Mouse (Mus musculus): ENCODE measurements around the gene Cldn34d.

The Cldn34d gene

DNA sequence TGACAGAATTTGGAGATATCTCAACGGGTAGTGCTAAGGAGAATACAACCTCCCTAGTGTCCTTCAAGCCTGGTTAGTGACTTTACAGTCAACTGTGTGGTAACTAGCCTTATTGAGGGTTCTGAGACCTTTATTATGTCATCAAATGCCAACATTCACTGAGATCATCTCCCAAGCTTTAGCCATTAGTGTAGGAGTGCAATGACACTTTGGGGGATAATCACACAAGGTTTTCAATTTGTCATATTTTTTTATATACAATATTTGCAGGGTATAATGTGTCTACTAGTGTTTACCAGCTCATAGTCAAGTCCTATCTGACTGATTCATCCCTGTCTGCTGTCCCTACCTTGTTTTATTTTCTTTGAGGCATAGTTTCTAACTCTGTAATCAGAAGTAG is at the start of gene Cldn34d:
Gene Cldn34d, minus strand, starts transcription at position 101 of the 400 bp plus-strand sequence.
- DNase-seq: no peak

DNA sequence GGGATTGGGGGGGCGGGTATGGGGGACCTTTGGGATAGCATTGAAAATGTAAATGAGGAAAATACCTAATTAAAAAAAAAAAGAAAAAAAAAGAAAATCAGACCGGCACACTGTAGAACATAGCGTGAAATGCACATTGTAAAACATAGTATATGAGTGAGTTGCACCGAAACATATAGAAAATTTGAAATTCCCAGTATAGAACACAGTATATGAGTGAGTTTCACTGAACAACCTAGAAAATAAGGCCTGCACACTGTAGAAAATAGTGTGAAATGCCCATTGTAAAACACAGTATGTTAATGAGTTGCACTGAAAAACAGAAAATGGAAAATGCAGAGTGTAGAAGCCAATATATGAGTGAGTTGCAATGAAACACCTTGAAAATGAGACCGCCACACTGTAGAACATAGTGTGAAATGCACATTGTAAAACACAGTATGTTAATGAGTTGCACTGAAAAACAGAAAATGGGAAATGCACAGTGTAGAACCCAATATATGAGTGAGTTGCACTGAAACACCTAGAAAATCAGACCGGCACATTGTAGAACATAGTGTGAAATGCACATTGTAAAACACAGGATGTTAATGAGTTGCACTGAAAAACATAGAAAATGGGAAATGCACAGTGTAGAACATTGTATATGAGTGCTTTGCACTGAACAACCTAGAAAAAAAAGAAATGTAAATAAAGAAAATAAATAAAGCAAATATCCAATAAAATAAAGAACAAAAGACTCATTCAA is 4.1 kb downstream of the Cldn34d start:
- DNase-seq: peak in 1 of 2 experiments; percentile 1
